Mouse (Mus musculus) activated CD4-positive, CD25-positive, alpha-beta regulatory T cell (primary cell): ENCODE measurements around the gene Nkapl. TPM values are rescaled to one million over a fixed set of nuclear protein-coding genes. Genes with fewer than 3 reads are reported as not detected.

Experiments
- polyA plus RNA-seq, 2 experiments: library from polyadenylated mRNA; unstranded; fragments of 100-300 nt; shearing (Covaris generic); gene quantifications; one replicate each; pipeline ENCODE4 v1.2.1; 2017

Nkapl gene
- not detected for polyA plus RNA-seq

DNA sequence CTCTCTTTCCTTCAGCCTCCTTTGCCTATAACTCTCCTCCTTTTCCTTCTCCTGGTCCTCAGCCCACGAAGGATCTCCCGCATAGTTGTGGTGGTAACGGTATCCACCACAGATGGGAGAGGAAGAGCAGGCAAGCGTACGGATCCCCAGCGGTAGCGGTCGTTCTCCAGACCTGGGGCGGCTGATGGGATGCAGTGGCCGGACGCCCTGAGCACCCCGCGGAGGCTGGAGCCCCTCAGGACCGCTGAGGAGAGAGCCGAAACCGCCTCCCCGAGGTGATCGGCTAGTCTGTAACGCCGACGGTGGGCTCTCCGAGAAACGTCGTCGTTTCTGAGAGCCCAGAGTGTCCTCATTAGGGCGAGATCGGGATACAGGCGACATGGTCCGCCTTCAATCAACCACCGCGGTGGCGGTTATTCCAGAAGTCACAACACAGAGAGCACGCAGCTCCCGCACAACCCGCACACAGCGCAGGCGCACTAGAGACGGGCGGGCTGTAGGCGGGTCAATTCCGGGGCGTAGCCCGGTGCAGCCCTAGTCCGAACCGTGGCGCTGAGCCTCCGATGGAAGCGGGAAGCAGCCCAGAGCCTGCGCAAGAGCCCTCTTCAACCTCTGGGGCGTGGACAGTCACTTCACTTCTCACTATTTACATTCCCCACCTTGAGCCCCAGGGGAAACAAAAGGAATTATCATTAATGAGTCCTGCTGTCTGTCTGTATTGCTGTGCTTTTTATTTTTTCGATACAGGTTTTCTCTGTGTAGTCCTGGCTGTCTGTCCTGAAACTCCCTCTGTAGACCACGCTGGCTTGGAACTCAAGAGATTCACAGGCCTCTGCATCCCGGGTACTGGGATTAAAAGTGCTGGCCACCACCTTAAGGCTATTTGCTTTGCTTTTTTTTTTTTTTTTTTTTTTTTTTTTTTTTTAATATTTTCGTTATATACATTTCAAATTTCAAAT lies at the start of gene Nkapl:
TSS of gene Nkapl (minus strand) at position 449 of the 959 bp plus-strand sequence.

DNA sequence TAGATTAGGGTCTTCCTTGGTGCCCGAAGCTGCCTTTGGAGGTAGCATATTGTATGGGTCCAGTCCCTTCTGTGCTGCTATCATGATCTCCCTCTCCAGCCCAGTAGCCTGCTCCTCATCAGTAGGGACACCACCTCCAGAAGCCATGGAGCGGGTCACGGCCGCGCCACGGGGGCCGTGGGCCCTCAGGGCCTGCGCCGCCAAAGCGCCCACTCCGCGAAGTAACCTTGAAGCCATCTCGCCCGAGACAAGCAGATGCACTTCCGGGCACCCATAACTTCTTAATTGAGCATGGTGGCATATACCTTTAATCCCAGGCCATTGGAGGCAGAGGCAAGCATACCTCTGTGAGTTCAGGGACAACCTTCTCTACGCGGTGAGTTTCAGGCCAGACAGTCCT lies 32.9 kb upstream of the Nkapl start, which contains the start of gene Gm11273:
TSS of gene Gm11273 (minus strand) at position 237 of the 400 bp plus-strand sequence.

DNA sequence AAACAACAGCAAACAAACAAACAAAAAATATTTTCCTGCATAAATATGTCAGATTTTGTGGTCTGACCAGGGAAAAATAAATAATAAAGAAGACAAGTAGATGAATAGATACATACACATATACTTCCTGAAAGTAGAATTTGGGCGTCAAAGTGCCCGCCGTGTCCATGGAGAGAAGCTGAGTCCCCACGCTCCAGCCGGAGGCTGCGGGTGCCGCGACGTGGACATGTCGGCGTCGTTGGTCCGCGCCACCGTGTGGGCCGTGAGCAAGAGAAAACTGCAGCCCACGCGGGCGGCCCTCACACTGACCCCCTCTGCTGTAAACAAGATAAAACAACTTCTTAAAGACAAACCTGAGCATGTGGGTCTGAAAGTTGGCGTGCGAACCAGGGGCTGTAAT lies 26.8 kb upstream of the Nkapl start, which contains the start of gene AK157302:
TSS of gene AK157302 (plus strand) at position 144 of the 400 bp plus-strand sequence.

DNA sequence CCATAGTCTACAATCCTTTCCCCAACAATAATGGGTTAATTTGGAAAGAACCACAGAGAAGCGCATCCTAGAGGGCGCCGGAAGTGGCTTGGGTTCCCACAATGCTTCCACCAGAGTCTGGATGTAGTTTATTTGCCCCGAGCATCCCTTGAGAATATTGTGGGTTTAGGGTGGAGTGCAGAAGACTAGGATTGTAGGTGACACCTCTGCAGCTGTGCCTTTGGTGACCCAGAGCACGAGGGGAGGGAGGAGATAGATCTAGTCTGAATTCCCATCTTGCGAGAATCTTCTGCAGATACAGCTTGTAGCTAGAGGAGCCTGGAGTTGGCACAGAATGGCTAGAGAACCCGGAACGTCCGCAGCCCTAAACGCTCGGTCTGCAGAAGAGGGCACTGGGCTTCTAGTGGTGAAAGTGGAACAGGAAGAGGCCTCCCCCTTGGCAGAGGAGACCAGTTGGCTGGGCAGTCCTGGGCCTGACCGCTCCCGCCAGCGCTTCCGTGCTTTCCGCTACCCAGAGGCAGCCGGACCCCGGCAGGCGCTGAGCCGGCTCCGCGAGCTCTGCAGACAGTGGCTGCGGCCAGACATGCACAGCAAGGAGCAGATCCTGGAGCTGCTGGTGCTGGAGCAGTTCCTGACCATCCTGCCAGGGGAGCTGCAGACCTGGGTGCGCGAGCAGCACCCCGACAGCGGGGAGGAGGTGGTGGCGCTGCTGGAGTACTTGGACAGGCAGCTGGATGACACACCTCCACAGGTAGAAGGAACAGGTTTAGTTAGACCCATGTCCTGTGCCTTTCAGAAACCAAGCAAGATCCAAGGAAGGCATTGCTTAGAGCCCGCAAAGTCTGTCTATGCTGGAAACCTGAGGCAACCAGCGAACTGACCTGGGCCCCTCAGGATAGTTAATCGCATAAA lies 10.7 kb upstream of the Nkapl start, which contains the start of the genes Zkscan4 and Gm10065:
TSS of gene Zkscan4 (plus strand) at position 149 of the 912 bp plus-strand sequence.
TSS of gene Gm10065 (minus strand) at position 683 of the 912 bp plus-strand sequence.

DNA sequence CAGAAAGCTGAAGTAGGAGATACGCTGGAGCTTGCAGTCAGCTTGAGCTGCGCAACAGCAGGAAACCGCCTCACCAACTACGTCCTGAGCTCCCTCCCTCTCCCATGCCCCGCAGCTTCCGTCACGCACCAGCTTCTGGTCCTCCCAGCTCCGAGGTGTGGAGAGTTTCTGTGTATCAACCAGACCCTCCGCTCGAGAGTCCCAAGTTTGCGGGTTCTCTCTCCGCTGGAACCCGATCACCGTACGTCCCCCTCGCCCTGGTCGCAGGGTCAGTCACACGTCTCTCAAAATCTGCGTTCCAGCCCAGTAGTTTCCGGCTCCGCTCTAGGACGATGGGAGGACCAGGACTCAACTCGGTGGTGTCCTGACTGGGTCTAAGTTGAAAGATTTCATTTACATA lies 14.9 kb downstream of the Nkapl start, which contains the start of gene Zscan26:
TSS of gene Zscan26 (minus strand) at position 282 of the 400 bp plus-strand sequence.

DNA sequence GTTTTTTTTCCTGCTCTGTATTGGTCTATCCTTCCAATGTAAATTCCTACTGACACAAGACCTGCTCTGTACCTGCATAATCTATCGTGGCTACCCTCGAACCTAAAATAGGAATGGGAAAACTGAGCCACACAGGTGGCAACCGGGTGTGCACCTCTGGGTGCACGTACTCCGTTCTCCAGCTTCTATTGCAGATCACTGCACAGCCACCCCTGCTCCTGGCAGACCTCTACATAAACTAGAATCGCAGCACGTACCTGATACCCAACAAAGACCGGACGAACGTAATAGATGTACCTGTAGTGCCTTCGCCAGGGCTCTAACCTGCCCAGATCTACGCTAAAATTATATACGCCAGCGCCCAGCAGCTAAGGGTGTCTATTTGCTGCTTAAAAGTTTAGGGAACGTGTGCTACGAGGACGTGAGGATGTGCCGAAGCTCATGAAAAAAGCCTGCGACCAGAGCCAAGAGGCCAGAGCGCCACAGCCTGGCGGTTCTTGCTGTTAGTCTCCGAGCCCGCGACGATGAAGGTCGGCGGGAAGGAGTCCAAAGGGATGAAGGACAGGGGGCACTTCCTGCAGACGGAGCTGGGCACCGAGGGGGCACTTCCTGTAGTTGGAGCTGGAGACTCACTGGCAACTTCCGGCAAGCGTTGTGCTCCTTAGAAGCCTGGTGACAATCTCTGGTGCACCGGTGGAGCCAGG lies 27.7 kb downstream of the Nkapl start, which contains the start of gene Pgbd1:
TSS of gene Pgbd1 (minus strand) at position 556 of the 704 bp plus-strand sequence.

Other genes with a start within 250 kb of the Nkapl start
- gene Gpx5, start 175.8 kb downstream of the Nkapl start, polyA plus RNA-seq = under 1 TPM; 0.29 to 0.31 TPM
- gene Gpx6, start 156.4 kb downstream of the Nkapl start, polyA plus RNA-seq = under 1 TPM in 1 of 2 experiments, not detected in 1; 0.31 TPM
- gene Olfr1367, start 121.6 kb downstream of the Nkapl start, polyA plus RNA-seq = not detected
- gene Zscan12, start 105.7 kb downstream of the Nkapl start, polyA plus RNA-seq = 10 to 100 TPM in 1 of 2 experiments, 1 to 10 TPM in 1; 8.2 to 10.4 TPM
- gene Zkscan3, start 65.8 kb downstream of the Nkapl start, polyA plus RNA-seq = 10 to 100 TPM; 44.2 to 52.5 TPM
- under 1 TPM; 0.37 to 0.53 TPM for gene Pgbd1, start 27.5 kb downstream of the Nkapl start, polyA plus RNA-seq
- gene Zscan26, start 14.8 kb downstream of the Nkapl start, polyA plus RNA-seq = 1 to 10 TPM; 4.8 to 5.5 TPM
- not detected for gene Zkscan4, start 10.4 kb upstream of the Nkapl start, polyA plus RNA-seq
- gene Gm10065, start 10.9 kb upstream of the Nkapl start, polyA plus RNA-seq = not detected
- under 1 TPM; 0.18 TPM for gene AK157302, start 26.7 kb upstream of the Nkapl start, polyA plus RNA-seq
- gene Gm11273, start 32.9 kb upstream of the Nkapl start, polyA plus RNA-seq = 10 to 100 TPM; 17.3 to 21.5 TPM
- 1 to 10 TPM; 3.9 to 5.7 TPM for gene Zkscan8, start 62.6 kb upstream of the Nkapl start, polyA plus RNA-seq
- not detected for gene Olfr1366, start 74.3 kb upstream of the Nkapl start, polyA plus RNA-seq
- under 1 TPM; 0.08 to 0.29 TPM for gene Olfr1535, start 91.4 kb upstream of the Nkapl start, polyA plus RNA-seq
- gene Olfr1364, start 113.2 kb upstream of the Nkapl start, polyA plus RNA-seq = not detected
- gene Olfr1362, start 145.5 kb upstream of the Nkapl start, polyA plus RNA-seq = not detected
- not detected for gene Olfr11, start 174.0 kb upstream of the Nkapl start, polyA plus RNA-seq
- not detected for gene Olfr1361, start 194.9 kb upstream of the Nkapl start, polyA plus RNA-seq
- gene Olfr1360, start 208.9 kb upstream of the Nkapl start, polyA plus RNA-seq = under 1 TPM in 1 of 2 experiments, not detected in 1; 0.09 TPM
- not detected for gene Olfr1359, start 229.6 kb upstream of the Nkapl start, polyA plus RNA-seq
- gene Hist1h2bl, start 247.6 kb upstream of the Nkapl start, polyA plus RNA-seq = under 1 TPM; 0.64 to 0.91 TPM
- 10 to 100 TPM in 1 of 2 experiments, 1 to 10 TPM in 1; 8.5 to 16.3 TPM for gene Hist1h2ai, start 247.9 kb upstream of the Nkapl start, polyA plus RNA-seq
- gene Hist1h3h, start 249.2 kb upstream of the Nkapl start, polyA plus RNA-seq = 1 to 10 TPM; 3.5 to 6.8 TPM